Mouse (Mus musculus) urinary bladder, adult 2 months (tissue): ENCODE results near the gene Lrrc23. TPM values are rescaled to one million over a fixed set of nuclear protein-coding genes. Genes with fewer than 3 reads are reported as not detected.
"Not testable (repeated sequence)": the region's sequence is repeated elsewhere in the genome, so short reads cannot be mapped to it uniquely, and the experiment has no call there.

Experiments used
- DNase-seq: peaks from one replicate; pipeline ENCODE4 v3.0.0; 2022; ENCODE audit warnings: low spot score
- polyA plus RNA-seq: library from polyadenylated mRNA; depleted of rRNA; stranded (reverse); fragments of >200 nt; gene quantifications from 2 replicates; pipeline ENCODE4 v1.2.3, GENCODE M21; 2012; rRNA removed

The Lrrc23 gene
- polyA plus RNA-seq, result 1.2 and 1.4 TPM in 2 replicates

GRCm38 (mm10) chr6:124779222-124779983, at the start of gene Lrrc23:
Gene Lrrc23, minus strand, starts transcription at chr6:124779727.
- DNase-seq, result no peak

GRCm38 (mm10) chr6:124828101-124828592, 48.6 kb upstream of the Lrrc23 start:
- no peak for DNase-seq

- DNase-seq, result no peak
Observed at GRCm38 (mm10) chr6:124822049-124822448, 42.5 kb upstream of the Lrrc23 start.

- DNase-seq, result no peak
Observed at GRCm38 (mm10) chr6:124820891-124821290, 41.4 kb upstream of the Lrrc23 start.

- DNase-seq, result no peak
Observed at GRCm38 (mm10) chr6:124817971-124818370, 38.4 kb upstream of the Lrrc23 start.

- no peak for DNase-seq
Observed at GRCm38 (mm10) chr6:124817563-124817962, 38.0 kb upstream of the Lrrc23 start.

GRCm38 (mm10) chr6:124817125-124817524, 37.6 kb upstream of the Lrrc23 start:
- DNase-seq, result no peak

GRCm38 (mm10) chr6:124816611-124817010, 37.1 kb upstream of the Lrrc23 start:
- DNase-seq, result no peak

- DNase-seq, result peak; percentile 19
Observed at GRCm38 (mm10) chr6:124814858-124815774, 35.6 kb upstream of the Lrrc23 start.

- DNase-seq, result no peak
Observed at GRCm38 (mm10) chr6:124814448-124814847, 34.9 kb upstream of the Lrrc23 start.

GRCm38 (mm10) chr6:124813933-124814332, 34.4 kb upstream of the Lrrc23 start, which contains the start of gene Tpi1:
Gene Tpi1, minus strand, starts transcription at chr6:124814296.
- peak; percentile 76 for DNase-seq

- peak; percentile 44 for DNase-seq
Observed at GRCm38 (mm10) chr6:124813496-124813895, 34.0 kb upstream of the Lrrc23 start.

GRCm38 (mm10) chr6:124812848-124813247, 33.3 kb upstream of the Lrrc23 start:
- DNase-seq, result no peak

- DNase-seq, result peak; percentile 22
Observed at GRCm38 (mm10) chr6:124811701-124812560, 32.4 kb upstream of the Lrrc23 start.

GRCm38 (mm10) chr6:124811403-124811665, 31.8 kb upstream of the Lrrc23 start:
- DNase-seq, result no peak

GRCm38 (mm10) chr6:124810566-124811402, 31.3 kb upstream of the Lrrc23 start:
- DNase-seq, result not testable (repeated sequence)

- no peak for DNase-seq
Observed at GRCm38 (mm10) chr6:124809775-124810538, 30.4 kb upstream of the Lrrc23 start.

- peak; percentile 77 for DNase-seq
Observed at GRCm38 (mm10) chr6:124809052-124809774, 29.7 kb upstream of the Lrrc23 start.

GRCm38 (mm10) chr6:124808358-124809012, 29.0 kb upstream of the Lrrc23 start, which contains the start of gene Spsb2:
Gene Spsb2, plus strand, starts transcription at chr6:124808661.
- DNase-seq, result peak; percentile 71
